Mouse (Mus musculus) limb, embryonic 13.5 days (tissue): ENCODE data around the gene Cyb561a3. TPM values are rescaled to one million over a fixed set of nuclear protein-coding genes. Genes with fewer than 3 reads are reported as not detected.

Experiments used
- ATAC-seq: fragments of 200-750 bp; cut with Nextera tagmentation; 2 replicates; pipeline ENCODE4 v1.8.0; 2017; ENCODE audit warnings: low read depth, moderate number of reproducible peaks, moderate TSS enrichment; ENCODE audit not compliant: low FRiP score
- H3K27ac ChIP-seq: fragments of 300-500 bp; sonication (generic); 2 replicates; pipeline ENCODE4 v1.5.1; 2015; ENCODE audit warnings: inconsistent platforms, mild to moderate bottlenecking, moderate library complexity
- H3K27me3 ChIP-seq: fragments of 300-500 bp; sonication (generic); 2 replicates; pipeline ENCODE4 v1.6.1; 2015; ENCODE audit warnings: mild to moderate bottlenecking, inconsistent platforms
- H3K36me3 ChIP-seq: fragments of 300-500 bp; sonication (generic); 2 replicates; pipeline ENCODE4 v1.6.1; 2015; ENCODE audit warnings: inconsistent platforms, mild to moderate bottlenecking, moderate library complexity
- H3K4me1 ChIP-seq: fragments of 300-500 bp; sonication (generic); 2 replicates; pipeline ENCODE4 v1.6.1; 2015; ENCODE audit warnings: inconsistent platforms
- H3K4me2 ChIP-seq: fragments of 300-500 bp; sonication (generic); replicated peaks from 2 replicates; pipeline ENCODE4 v1.6.1; 2015; ENCODE audit warnings: inconsistent platforms, mild to moderate bottlenecking, moderate library complexity
- H3K4me3 ChIP-seq: fragments of 300-500 bp; sonication (generic); 2 replicates; pipeline ENCODE4 v1.5.1; 2015; ENCODE audit warnings: moderate library complexity, mild to moderate bottlenecking, inconsistent platforms
- H3K9ac ChIP-seq: fragments of 300-500 bp; sonication (generic); 2 replicates; pipeline ENCODE4 v1.6.1; 2015; ENCODE audit warnings: mild to moderate bottlenecking, inconsistent platforms
- H3K9me3 ChIP-seq: fragments of 300-500 bp; sonication (generic); 2 replicates; pipeline ENCODE4 v1.6.1; 2016; ENCODE audit warnings: inconsistent platforms
- WGBS: fragments of 180-500 bp; shearing (Covaris S2); methylation state at CpG from one replicate; pipeline ENCODE4 v1.1.7; 2015; 5-methylcytosine and 5-hydroxymethylcytosine counted together
- polyA plus RNA-seq: library from polyadenylated mRNA; unstranded; fragments of >200 nt; fragmentation: Nextera tagmentation; extraction: Ambion mirVana; gene quantifications from 2 replicates; pipeline ENCODE4 v1.2.1, GENCODE M21; 2015

Cyb561a3 gene
- polyA plus RNA-seq, 1 experiment from 2014 or later = 19.3 TPM

- no peak overlapping the region for H3K9ac ChIP-seq
- H3K4me2 ChIP-seq = no peak overlapping the region
- H3K4me1 ChIP-seq = peaks cover 39% of the 10 kb centered on the region
- WGBS = 57% methylated on average over 7 of the region's 7 CpGs
- H3K9me3 ChIP-seq = no peaks in the 10 kb centered on the region
- H3K4me3 ChIP-seq = no peak overlapping the region
- no peaks in the 10 kb centered on the region for H3K27me3 ChIP-seq
- ATAC-seq = no peak
- H3K36me3 ChIP-seq = no peaks in the 10 kb centered on the region
- no peak overlapping the region for H3K27ac ChIP-seq
These were observed 60.9 kb downstream of the Cyb561a3 start for GRCm38 (mm10) chr19:10637840-10638239.

DNA sequence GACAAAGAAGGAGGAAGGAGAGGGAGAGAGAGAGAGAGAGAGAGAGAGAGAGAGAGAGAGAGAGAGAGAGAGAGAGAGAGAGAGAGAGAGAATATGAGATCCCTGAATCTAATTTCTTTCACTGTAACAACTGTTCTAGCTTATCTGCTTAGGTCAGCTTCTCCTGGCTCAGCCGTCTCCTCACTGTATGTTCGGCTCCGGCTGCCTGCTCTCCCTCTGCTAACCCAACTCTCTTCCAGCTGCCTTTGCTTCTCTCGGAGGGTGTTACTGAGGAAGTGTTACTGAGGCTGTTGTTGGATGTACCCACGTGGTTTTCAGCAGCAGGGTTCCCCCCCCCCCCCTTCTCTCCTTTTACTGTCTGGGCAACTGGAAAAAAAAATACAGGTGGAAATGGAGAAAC, 63.1 kb downstream of the Cyb561a3 start:
- H3K4me1 ChIP-seq = peaks cover 26% of the 10 kb centered on the region
- ATAC-seq = peak; percentile 49; the same call in 1 of the 2 replicates
- 0 out of 2 replicates have a peak overlapping the region, but pooled peaks have one; percentile 15 for H3K4me3 ChIP-seq
- no peaks in the 10 kb centered on the region for H3K27me3 ChIP-seq
- 0 out of 2 replicates have a peak overlapping the region, but pooled peaks have one; percentile 8 for H3K9ac ChIP-seq
- 4% methylated on average over 5 of the region's 5 CpGs for WGBS
- no peaks in the 10 kb centered on the region for H3K9me3 ChIP-seq
- H3K27ac ChIP-seq = peak overlapping the region; percentile 67
- H3K4me2 ChIP-seq = peak overlapping the region; percentile 44
- no peaks in the 10 kb centered on the region for H3K36me3 ChIP-seq

GRCm38 (mm10) chr19:10640589-10641378, 63.8 kb downstream of the Cyb561a3 start:
- 39% methylated on average over 13 of the region's 13 CpGs for WGBS

More at GRCm38 (mm10) chr19:10640589-10641378, 63.8 kb downstream of the Cyb561a3 start:
- Histone ChIP-seq H3K4me3 (peak overlapping the region; percentile 15; the same call in 1 of the 2 replicates), H3K9ac (0 out of 2 replicates have a peak overlapping the region, but pooled peaks have one; percentile 8), H3K36me3 (no peaks in the 10 kb centered on the region), H3K27me3 (no peaks in the 10 kb centered on the region), H3K9me3 (no peaks in the 10 kb centered on the region), H3K4me1 (peaks cover 19% of the 10 kb centered on the region), H3K27ac (peak overlapping the region; percentile 67), H3K4me2 (peak overlapping the region; percentile 44)
- ATAC-seq = peak; percentile 79

Other genes starting within 250 kb of the Cyb561a3 start
- gene Syt7, start 188.1 kb upstream of the Cyb561a3 start, polyA plus RNA-seq = 0.69 and 1.1 TPM in 2 replicates
- gene Lrrc10b, start 119.7 kb upstream of the Cyb561a3 start, polyA plus RNA-seq = 0.25 and 0.37 TPM in 2 replicates
- not detected in 2 replicates for gene Ppp1r32, start 94.2 kb upstream of the Cyb561a3 start, polyA plus RNA-seq
- 48.5 and 51.4 TPM in 2 replicates for gene Cpsf7, start 51.9 kb upstream of the Cyb561a3 start, polyA plus RNA-seq
- gene Sdhaf2, start 51.0 kb upstream of the Cyb561a3 start, polyA plus RNA-seq = 60.4 and 66.2 TPM in 2 replicates
- 57.2 and 62.8 TPM in 2 replicates for gene Tmem216, start 20.9 kb upstream of the Cyb561a3 start, polyA plus RNA-seq
- gene Tmem138, start 190 bp downstream of the Cyb561a3 start, polyA plus RNA-seq = 39.4 and 39.7 TPM in 2 replicates
- gene Ddb1, start 28.2 kb downstream of the Cyb561a3 start, polyA plus RNA-seq = 400 and 416 TPM in 2 replicates
- 15.2 and 15.7 TPM in 2 replicates for gene Tkfc, start 28.5 kb downstream of the Cyb561a3 start, polyA plus RNA-seq
- 4.2 and 4.7 TPM in 2 replicates for gene Vwce, start 57.0 kb downstream of the Cyb561a3 start, polyA plus RNA-seq
- gene Pga5, start 100.9 kb downstream of the Cyb561a3 start, polyA plus RNA-seq = 0.10 TPM in 1 of 2 replicates, not detected in the other
- gene Vps37c, start 111.6 kb downstream of the Cyb561a3 start, polyA plus RNA-seq = 38.3 and 40.9 TPM in 2 replicates
- gene Cd5, start 161.8 kb downstream of the Cyb561a3 start, polyA plus RNA-seq = 0.08 and 0.19 TPM in 2 replicates